8 mouse cellular contexts compared by ENCODE assay signal in genomic region chr11:77790286-77790685, GRCm38 (mm10). TPM values are rescaled to one million over a fixed set of nuclear protein-coding genes. Genes with fewer than 3 reads are reported as not detected.
DNase-seq lines count a peak whose midpoint lies in the region; ATAC-seq and TF ChIP-seq lines count a peak whose summit lies in the region.

No protein-coding gene starts in this region.

- no peaks in the 10 kb centered on the region for H3K36me3 ChIP-seq in lung, embryonic 15.5 days
- H3K36me3 ChIP-seq in forebrain, embryonic 15.5 days, result no peaks in the 10 kb centered on the region
- peaks cover 5% of the 10 kb centered on the region; the same call in 1 of the 2 replicates for H3K36me3 ChIP-seq in limb, embryonic 13.5 days
- H3K36me3 ChIP-seq in thymus, adult 2 months (ENCODE audit: control insufficient read depth, insufficient read depth, low read length), result no peaks in the 10 kb centered on the region

- 0 out of 2 replicates have a peak overlapping the region, but pooled peaks have one; percentile 10 for H3K9ac ChIP-seq in lung, embryonic 15.5 days
- H3K9ac ChIP-seq in forebrain, embryonic 15.5 days (replicated peaks), result 0 out of 2 replicates have a peak overlapping the region, but pooled peaks have one; percentile 22
- H3K9ac ChIP-seq in limb, embryonic 13.5 days, result peak overlapping the region; percentile 31

- peak overlapping the region; percentile 93 for H3K27ac ChIP-seq in lung, embryonic 15.5 days
- peak overlapping the region; percentile 76 for H3K27ac ChIP-seq in forebrain, embryonic 15.5 days (replicated peaks)
- H3K27ac ChIP-seq in limb, embryonic 13.5 days, result peak overlapping the region; percentile 93
- H3K27ac ChIP-seq in thymus, adult 2 months (ENCODE audit: control insufficient read depth, insufficient read depth, low read length), result peak overlapping the region; percentile 89

- TF ChIP-seq POLR2A in thymus, adult 2 months (IDR thresholded peaks at IDR 0.05; ENCODE audit: control insufficient read depth, extremely low read depth, insufficient read depth, low read length, poor library complexity), result no peak

- TF ChIP-seq CTCF in thymus, adult 2 months (IDR thresholded peaks at IDR 0.05; ENCODE audit: borderline replicate concordance, control insufficient read depth, extremely low read depth, insufficient read depth, low read length, poor library complexity), result no peak

- WGBS in lung, embryonic 15.5 days, result 24% methylated on average over 9 of the region's 9 CpGs
- WGBS in forebrain, embryonic 15.5 days, result 43% methylated on average over 9 of the region's 9 CpGs
- WGBS in limb, embryonic 13.5 days, result 48% methylated on average over 9 of the region's 9 CpGs
- WGBS in thymus, adult 2 months, result 9% methylated on average over 9 of the region's 9 CpGs

- no peaks in the 10 kb centered on the region for H3K9me3 ChIP-seq in lung, embryonic 15.5 days
- no peaks in the 10 kb centered on the region for H3K9me3 ChIP-seq in forebrain, embryonic 15.5 days
- no peaks in the 10 kb centered on the region for H3K9me3 ChIP-seq in limb, embryonic 13.5 days

- H3K4me2 ChIP-seq in lung, embryonic 15.5 days, result no peak overlapping the region
- H3K4me2 ChIP-seq in forebrain, embryonic 15.5 days (replicated peaks), result no peak overlapping the region
- no peak overlapping the region for H3K4me2 ChIP-seq in limb, embryonic 13.5 days (replicated peaks)

- peaks cover 60% of the 10 kb centered on the region for H3K4me1 ChIP-seq in lung, embryonic 15.5 days
- H3K4me1 ChIP-seq in forebrain, embryonic 15.5 days, result peaks cover 56% of the 10 kb centered on the region
- peaks cover 54% of the 10 kb centered on the region for H3K4me1 ChIP-seq in limb, embryonic 13.5 days
- H3K4me1 ChIP-seq in thymus, adult 2 months (replicated peaks; ENCODE audit: control insufficient read depth, insufficient read depth, low read length), result peaks cover 62% of the 10 kb centered on the region

- ATAC-seq in lung, embryonic 15.5 days (ENCODE audit: borderline replicate concordance, extremely low read depth, low FRiP score, low TSS enrichment), result no peak
- no peak for ATAC-seq in forebrain, embryonic 15.5 days (replicated peaks)
- ATAC-seq in limb, embryonic 13.5 days (ENCODE audit: low FRiP score, low read depth), result no peak

- no peaks in the 10 kb centered on the region for H3K27me3 ChIP-seq in lung, embryonic 15.5 days
- no peaks in the 10 kb centered on the region for H3K27me3 ChIP-seq in forebrain, embryonic 15.5 days
- no peaks in the 10 kb centered on the region for H3K27me3 ChIP-seq in limb, embryonic 13.5 days
- H3K27me3 ChIP-seq in thymus, adult 2 months (ENCODE audit: control insufficient read depth, insufficient read depth, low read length), result no peaks in the 10 kb centered on the region

- no peak for DNase-seq in lung, postnatal 25 days (ENCODE audit: low spot score)
- DNase-seq in thymus, adult 2 months, result peak; percentile 52
- no peak for DNase-seq in cerebellum, adult 18-20 months
- DNase-seq in urinary bladder, postnatal 14 days (ENCODE audit: low spot score), result no peak
- no peak for DNase-seq in gastrocnemius, adult 18-20 months (ENCODE audit: low spot score)

- H3K4me3 ChIP-seq in lung, embryonic 15.5 days, result no peak overlapping the region
- H3K4me3 ChIP-seq in forebrain, embryonic 15.5 days, result no peak overlapping the region
- H3K4me3 ChIP-seq in limb, embryonic 13.5 days, result no peak overlapping the region
- H3K4me3 ChIP-seq in thymus, adult 2 months (ENCODE audit: control insufficient read depth, insufficient read depth, low read length), result peak overlapping the region; percentile 5; the same call in 1 of the 2 replicates

RNA-seq across cellular contexts. Expression of gene Gm10277, which starts 2.7 kb away (rescaled TPM):
- polyA plus RNA-seq in lung, embryonic 15.5 days (2015; fragmentation: Nextera tagmentation; extraction: Ambion mirVana), result 0.94 and 1.5 TPM in 2 replicates
- 2.4 and 2.5 TPM in 2 replicates for polyA plus RNA-seq in forebrain, embryonic 15.5 days (2015; fragmentation: Nextera tagmentation; extraction: Ambion mirVana)
- polyA plus RNA-seq in limb, embryonic 13.5 days (2015; fragmentation: Nextera tagmentation; extraction: Ambion mirVana), result 1.8 and 2.4 TPM in 2 replicates
- polyA plus RNA-seq in thymus, adult 2 months (2012; rRNA removed), result not detected in 2 replicates
- total RNA-seq in gastrocnemius, adult 18-20 months (2021), result not detected

RNA-seq across cellular contexts. Expression of gene Myo18a, which starts 27.2 kb away (rescaled TPM):
- 37.8 and 46.2 TPM in 2 replicates for polyA plus RNA-seq in lung, embryonic 15.5 days (2015; fragmentation: Nextera tagmentation; extraction: Ambion mirVana)
- 45.5 and 52.5 TPM in 2 replicates for polyA plus RNA-seq in forebrain, embryonic 15.5 days (2015; fragmentation: Nextera tagmentation; extraction: Ambion mirVana)
- 33.7 and 40.5 TPM in 2 replicates for polyA plus RNA-seq in limb, embryonic 13.5 days (2015; fragmentation: Nextera tagmentation; extraction: Ambion mirVana)
- 105 and 122 TPM in 2 replicates for polyA plus RNA-seq in thymus, adult 2 months (2012; rRNA removed)
- 100 to 1,000 TPM; 309 to 319 TPM for total RNA-seq in gastrocnemius, adult 18-20 months (2021)
